Mouse (Mus musculus) embryonic facial prominence, embryonic 15.5 days (tissue): ENCODE measurements around the gene Nmi. TPM values are rescaled to one million over a fixed set of nuclear protein-coding genes. Genes with fewer than 3 reads are reported as not detected.
"Not testable (repeated sequence)": the region's sequence is repeated elsewhere in the genome, so short reads cannot be mapped to it uniquely, and the experiment has no call there.

Experiments used
- ATAC-seq: fragments of 200-750 bp; cut with Nextera tagmentation; 2 replicates; pipeline ENCODE4 v1.8.0; 2017; ENCODE audit warnings: low read depth, moderate TSS enrichment; ENCODE audit not compliant: insufficient number of reproducible peaks, low FRiP score, low TSS enrichment
- H3K27ac ChIP-seq: fragments of 300-500 bp; sonication (generic); replicated peaks from 2 replicates; pipeline ENCODE4 v1.5.1; 2015; ENCODE audit warnings: mild to moderate bottlenecking, inconsistent platforms
- H3K27me3 ChIP-seq: fragments of 300-500 bp; sonication (generic); 2 replicates; pipeline ENCODE4 v1.6.1; 2015; ENCODE audit warnings: inconsistent platforms
- H3K36me3 ChIP-seq: fragments of 300-500 bp; sonication (generic); 2 replicates; pipeline ENCODE4 v1.6.1; 2015; ENCODE audit warnings: mild to moderate bottlenecking, inconsistent platforms
- H3K4me1 ChIP-seq: fragments of 300-500 bp; sonication (generic); 2 replicates; pipeline ENCODE4 v1.6.1; 2015; ENCODE audit warnings: inconsistent platforms
- H3K4me2 ChIP-seq: fragments of 300-500 bp; sonication (generic); replicated peaks from 2 replicates; pipeline ENCODE4 v1.6.1; 2015; ENCODE audit warnings: mild to moderate bottlenecking, inconsistent platforms
- H3K4me3 ChIP-seq: fragments of 300-500 bp; sonication (generic); replicated peaks from 2 replicates; pipeline ENCODE4 v1.5.1; 2015; ENCODE audit warnings: mild to moderate bottlenecking, inconsistent platforms
- H3K9ac ChIP-seq: fragments of 300-500 bp; sonication (generic); 2 replicates; pipeline ENCODE4 v1.6.1; 2015; ENCODE audit warnings: inconsistent platforms
- H3K9me3 ChIP-seq: fragments of 300-500 bp; sonication (generic); replicated peaks from 2 replicates; pipeline ENCODE4 v1.6.1; 2016; ENCODE audit warnings: inconsistent platforms
- WGBS: fragments of 180-500 bp; shearing (Covaris S2); methylation state at CpG from one replicate; pipeline ENCODE4 v1.1.7; 2015; 5-methylcytosine and 5-hydroxymethylcytosine counted together
- polyA plus RNA-seq: library from polyadenylated mRNA; unstranded; fragments of >200 nt; fragmentation: Nextera tagmentation; extraction: Ambion mirVana; gene quantifications from 2 replicates; pipeline ENCODE4 v1.2.1, GENCODE M21; 2015

The Nmi gene
- 14.2 and 16.0 TPM in 2 replicates for polyA plus RNA-seq

DNA sequence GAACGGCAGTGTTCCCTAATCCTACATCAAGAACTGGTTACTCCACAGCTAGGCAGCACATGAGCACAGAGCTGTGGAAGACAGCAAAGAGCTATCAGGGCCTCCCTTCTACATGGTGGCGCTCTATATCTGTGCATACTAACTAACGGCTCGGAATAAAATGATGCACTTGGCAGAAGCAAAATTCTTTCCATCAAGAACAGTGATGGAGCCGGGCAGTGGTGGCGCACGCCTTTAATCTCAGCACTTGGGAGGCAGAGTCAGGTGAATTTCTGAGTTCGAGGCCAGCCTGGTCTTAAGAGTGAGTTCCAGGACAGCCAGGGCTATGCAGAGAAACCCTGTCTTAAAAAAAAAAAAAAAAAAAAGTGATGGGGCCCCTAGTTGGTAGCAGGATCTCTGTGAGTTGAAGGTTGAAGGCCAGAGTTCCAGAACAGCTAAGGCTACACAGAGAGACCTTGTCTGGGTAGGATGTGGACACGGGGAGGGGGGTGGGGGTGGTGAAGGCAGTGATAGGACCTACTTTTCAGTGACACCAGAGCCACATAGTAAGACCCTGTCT lies at the start of gene Nmi:
Gene Nmi (minus strand): TSS at position 85 of the 559 bp plus-strand sequence.
- H3K4me3 ChIP-seq: peak within 1 kb of the TSS; percentile 70
- peak within 1 kb of the TSS; percentile 63 for H3K9ac ChIP-seq
- H3K36me3 ChIP-seq: no peaks in the 10 kb centered on the region
- 57% methylated on average over 9 of the region's 9 CpGs for WGBS
- H3K27ac ChIP-seq: peak within 1 kb of the TSS; percentile 90
- H3K4me1 ChIP-seq: peaks cover 5% of the 10 kb centered on the region; the same call in 1 of the 2 replicates
- H3K9me3 ChIP-seq: no peaks in the 10 kb centered on the region
- H3K27me3 ChIP-seq: no peaks in the 10 kb centered on the region
- peak within 1 kb of the TSS; percentile 66 for H3K4me2 ChIP-seq
- ATAC-seq: no peak

DNA sequence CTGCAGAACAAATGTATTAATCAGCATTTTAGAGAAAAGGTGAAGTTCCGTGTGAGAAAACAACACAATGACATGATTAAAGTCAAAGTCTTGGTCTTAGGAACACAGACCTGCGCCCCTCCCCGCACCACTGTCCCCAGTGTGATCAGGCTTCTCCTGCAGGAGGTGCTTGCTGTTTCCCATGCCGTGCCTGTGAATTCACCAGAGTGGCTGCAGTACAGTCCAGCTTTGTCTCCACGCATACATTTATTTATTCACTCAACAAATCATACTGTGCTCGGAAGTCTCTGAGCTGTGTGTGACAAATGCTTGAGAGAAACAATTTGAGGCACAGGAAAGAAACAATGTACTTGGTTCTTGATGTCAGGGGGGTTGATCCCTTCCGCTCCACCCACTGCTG lies 43.1 kb upstream of the Nmi start:
- Histone ChIP-seq H3K4me3 (no peak overlapping the region), H3K9me3 (no peaks in the 10 kb centered on the region), H3K9ac (no peak overlapping the region), H3K27me3 (no peaks in the 10 kb centered on the region), H3K4me1 (no peaks in the 10 kb centered on the region), H3K36me3 (no peaks in the 10 kb centered on the region), H3K27ac (no peak overlapping the region), H3K4me2 (no peak overlapping the region)
- ATAC-seq: no peak
- 42% methylated on average over 7 of the region's 7 CpGs for whole genome bisulfite sequencing

DNA sequence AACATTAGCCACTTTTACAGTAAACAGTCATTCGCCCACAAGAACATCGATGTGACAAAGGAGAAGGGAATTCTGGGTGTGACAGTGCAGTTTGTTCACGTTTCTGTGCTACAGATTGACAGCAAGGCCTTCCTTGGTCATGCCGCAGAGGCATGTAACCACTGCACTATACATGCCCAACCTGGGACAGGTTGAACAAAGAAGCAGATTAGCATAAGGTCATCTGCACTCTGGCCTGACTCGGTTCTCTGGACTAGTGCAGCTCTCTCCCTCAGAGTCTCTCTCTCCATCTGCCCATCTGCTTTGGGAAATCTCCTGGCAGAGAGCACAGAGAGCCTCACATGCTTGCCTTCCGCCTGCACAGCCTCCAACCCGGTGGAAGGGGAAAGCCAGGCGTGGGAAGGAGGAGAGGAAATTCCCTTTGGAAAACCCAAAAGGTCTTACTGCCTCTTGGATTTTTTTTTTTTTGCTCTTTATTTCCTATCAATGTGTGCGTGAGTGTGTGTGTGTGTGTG lies 40.1 kb upstream of the Nmi start:
- Histone ChIP-seq H3K27ac (no peak overlapping the region), H3K27me3 (no peaks in the 10 kb centered on the region), H3K4me1 (no peaks in the 10 kb centered on the region), H3K4me3 (no peak overlapping the region), H3K9me3 (no peaks in the 10 kb centered on the region), H3K9ac (no peak overlapping the region), H3K4me2 (no peak overlapping the region), H3K36me3 (no peaks in the 10 kb centered on the region)
- 56% methylated on average over 9 of the region's 9 CpGs for WGBS
- no peak for ATAC-seq

DNA sequence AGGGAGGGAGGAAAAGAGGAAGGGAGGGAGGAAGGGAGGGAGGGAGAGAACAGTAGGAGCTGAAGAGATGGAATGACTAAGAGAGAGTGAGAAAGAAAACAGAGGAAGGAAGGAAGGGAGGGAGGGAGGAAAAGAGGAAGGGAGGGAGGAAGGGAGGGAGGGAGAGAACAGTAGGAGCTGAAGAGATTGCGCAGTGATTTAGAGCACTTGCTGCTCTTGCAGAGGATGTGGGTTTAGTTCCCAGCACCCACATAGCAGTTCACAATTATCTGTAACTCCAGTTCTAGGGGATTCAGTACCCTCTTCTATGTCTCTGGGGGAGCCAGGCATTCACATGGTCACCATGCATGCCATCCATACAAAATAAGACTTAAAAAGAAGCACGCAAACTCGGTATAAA lies 38.5 kb upstream of the Nmi start:
- not testable (repeated sequence) for H3K36me3 ChIP-seq
- WGBS: 84% methylated on average over 3 of the region's 3 CpGs

DNA sequence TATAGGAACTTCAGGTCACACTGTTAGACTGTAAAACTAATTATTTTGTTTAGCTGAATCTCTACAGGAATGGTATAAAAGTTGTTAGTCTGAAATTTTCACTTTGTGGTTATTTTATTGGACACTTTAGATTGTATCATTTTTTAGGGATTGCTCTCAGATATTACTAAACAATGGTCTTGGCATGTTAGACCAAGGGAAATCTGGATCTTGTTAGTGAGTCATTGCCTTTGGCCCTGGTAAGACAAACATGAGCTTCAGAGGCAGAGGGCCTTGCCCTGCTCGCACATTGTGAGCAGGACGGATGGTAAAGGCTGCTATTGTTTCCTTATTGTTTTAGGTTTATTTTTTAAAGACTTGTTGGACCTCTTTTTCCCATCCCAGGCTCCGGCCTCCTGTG lies 33.1 kb upstream of the Nmi start:
- Histone ChIP-seq H3K27me3 (no peaks in the 10 kb centered on the region), H3K36me3 (no peaks in the 10 kb centered on the region), H3K27ac (peak overlapping the region; percentile 8; the same call in 1 of the 2 replicates), H3K9me3 (no peaks in the 10 kb centered on the region), H3K4me3 (no peak overlapping the region), H3K4me2 (no peak overlapping the region), H3K9ac (no peak overlapping the region), H3K4me1 (peaks cover 9% of the 10 kb centered on the region; the same call in 1 of the 2 replicates)
- 27% methylated on average over 3 of the region's 3 CpGs for WGBS
- ATAC-seq: no peak

More for the DNA sequence above, 38.5 kb upstream of the Nmi start:
- not testable (repeated sequence) for ATAC-seq, H3K27me3 ChIP-seq, H3K9me3 ChIP-seq, H3K27ac ChIP-seq, H3K9ac ChIP-seq, H3K4me2 ChIP-seq, H3K4me3 ChIP-seq, H3K4me1 ChIP-seq

DNA sequence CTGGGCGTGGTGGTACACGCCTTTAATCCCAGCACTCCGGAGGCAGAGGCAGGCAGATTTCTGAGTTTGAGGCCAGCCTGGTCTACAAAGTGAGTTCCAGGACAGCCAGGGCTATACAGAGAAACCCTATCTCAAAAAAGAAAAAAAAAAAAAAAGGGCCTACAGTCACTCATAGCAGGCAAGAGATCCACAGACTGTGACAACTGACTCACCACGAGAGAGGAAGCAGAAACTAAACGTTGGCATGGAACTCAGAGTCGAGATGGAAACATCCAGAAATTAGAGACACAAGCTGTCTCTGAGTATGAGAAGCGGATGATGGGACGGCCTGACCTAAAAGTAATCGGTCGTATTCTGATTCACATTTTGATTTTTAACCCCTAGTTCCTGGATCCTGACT lies 29.0 kb upstream of the Nmi start:
- H3K9me3 ChIP-seq, H3K4me2 ChIP-seq, H3K4me1 ChIP-seq, ATAC-seq, H3K9ac ChIP-seq, H3K4me3 ChIP-seq, H3K27ac ChIP-seq, H3K27me3 ChIP-seq, H3K36me3 ChIP-seq: not testable (repeated sequence)
- WGBS: 90% methylated on average over 10 of the region's 10 CpGs

DNA sequence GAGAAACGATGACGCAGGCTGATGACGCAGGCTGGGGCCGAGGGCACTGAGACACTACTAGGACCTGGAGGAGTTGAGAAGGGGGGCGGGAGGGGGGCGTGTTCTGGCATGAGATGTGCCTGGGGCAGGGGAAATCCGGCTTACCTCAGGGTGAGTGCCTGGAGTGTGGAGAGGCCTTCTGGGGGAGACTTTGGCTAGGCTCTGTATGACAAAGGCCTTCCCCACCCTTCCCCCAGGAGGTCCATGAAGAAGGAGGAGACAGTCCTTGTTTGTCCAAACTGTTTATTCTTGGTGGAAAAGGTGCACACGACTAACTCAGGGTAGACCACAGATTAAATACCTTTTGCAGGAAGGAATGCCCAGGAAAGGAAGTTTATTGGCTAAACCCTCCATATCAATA lies 28.2 kb upstream of the Nmi start:
- no peaks in the 10 kb centered on the region for H3K36me3 ChIP-seq
- 83% methylated on average over 8 of the region's 8 CpGs for WGBS
- H3K9me3 ChIP-seq: no peaks in the 10 kb centered on the region
- H3K27me3 ChIP-seq: no peaks in the 10 kb centered on the region
- no peak overlapping the region for H3K27ac ChIP-seq
- no peak overlapping the region for H3K4me2 ChIP-seq
- no peak overlapping the region for H3K9ac ChIP-seq
- ATAC-seq: no peak
- no peak overlapping the region for H3K4me3 ChIP-seq
- peaks cover 4% of the 10 kb centered on the region; the same call in 1 of the 2 replicates for H3K4me1 ChIP-seq

DNA sequence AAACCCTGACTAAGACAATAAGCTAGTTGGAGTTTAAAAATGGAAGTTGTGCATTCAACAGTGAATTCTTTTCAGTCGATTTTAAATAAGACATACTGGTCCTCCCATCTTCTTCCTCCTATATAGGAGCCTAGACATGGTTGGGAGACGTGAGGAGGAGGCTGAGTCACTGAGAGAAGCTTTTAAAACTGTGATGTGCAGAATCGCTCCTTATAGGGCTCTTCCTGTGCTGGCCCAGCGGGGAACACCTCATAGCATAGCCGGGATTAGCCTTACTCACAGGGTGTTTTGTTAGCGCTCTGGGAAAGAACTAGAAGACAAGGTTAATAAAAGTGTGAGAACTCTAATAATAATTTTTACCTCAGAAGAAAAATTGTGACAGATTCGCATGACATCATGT lies 26.7 kb upstream of the Nmi start:
- H3K4me1 ChIP-seq: 0 out of 2 replicates have a peak, but pooled peaks cover under 1% of the 10 kb centered on the region
- WGBS: 63% methylated on average over 7 of the region's 7 CpGs
- no peaks in the 10 kb centered on the region for H3K9me3 ChIP-seq
- no peak overlapping the region for H3K27ac ChIP-seq
- H3K4me3 ChIP-seq: no peak overlapping the region
- H3K9ac ChIP-seq: no peak overlapping the region
- no peak overlapping the region for H3K4me2 ChIP-seq
- H3K27me3 ChIP-seq: no peaks in the 10 kb centered on the region
- no peaks in the 10 kb centered on the region for H3K36me3 ChIP-seq
- no peak for ATAC-seq

DNA sequence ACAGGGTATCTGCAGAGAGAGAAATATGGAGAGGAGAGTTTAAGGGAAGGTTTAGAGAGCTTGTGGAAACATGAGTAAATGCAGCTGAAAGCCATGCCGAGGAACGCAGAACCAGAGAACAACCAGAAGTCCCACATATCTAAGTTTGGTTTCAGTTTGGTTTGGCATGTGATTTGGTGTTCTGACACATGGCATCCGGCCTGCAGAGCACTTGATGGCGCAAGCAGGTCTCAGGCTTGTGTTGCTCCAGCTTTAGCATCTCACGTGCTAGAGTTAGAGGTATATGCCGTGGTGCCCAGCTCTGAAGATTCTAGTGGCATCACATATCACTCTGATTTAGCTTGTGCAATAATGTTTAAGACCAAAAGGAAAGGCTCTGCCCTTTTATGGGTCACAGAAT lies 18.2 kb upstream of the Nmi start:
- Histone ChIP-seq H3K4me2 (no peak overlapping the region), H3K9ac (no peak overlapping the region), H3K27me3 (no peaks in the 10 kb centered on the region), H3K4me3 (no peak overlapping the region), H3K36me3 (no peaks in the 10 kb centered on the region), H3K27ac (no peak overlapping the region), H3K9me3 (no peaks in the 10 kb centered on the region), H3K4me1 (no peaks in the 10 kb centered on the region)
- no peak for ATAC-seq
- WGBS: 86% methylated on average over 6 of the region's 6 CpGs

DNA sequence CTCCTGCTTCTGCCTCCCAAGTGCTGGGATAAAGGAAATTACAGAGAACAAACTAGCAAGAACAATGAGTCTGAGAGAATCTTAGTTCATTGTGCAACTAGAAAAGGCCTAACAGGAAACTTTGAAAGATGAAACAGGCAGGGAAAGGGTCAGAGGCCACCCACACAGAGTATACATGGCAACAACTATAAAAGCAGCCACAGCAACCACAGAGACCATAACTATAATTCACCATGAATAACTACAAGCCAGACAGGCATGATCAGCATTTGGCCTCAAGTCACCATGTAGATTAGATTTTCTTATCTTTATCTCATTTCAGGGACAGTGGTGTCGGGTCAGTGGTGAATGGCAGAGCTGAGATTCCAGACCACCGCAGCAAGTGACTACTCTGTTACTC lies 16.3 kb upstream of the Nmi start:
- Histone ChIP-seq H3K36me3 (no peaks in the 10 kb centered on the region), H3K4me2 (no peak overlapping the region), H3K4me3 (no peak overlapping the region), H3K27me3 (no peaks in the 10 kb centered on the region), H3K4me1 (no peaks in the 10 kb centered on the region), H3K9me3 (no peaks in the 10 kb centered on the region), H3K27ac (no peak overlapping the region), H3K9ac (no peak overlapping the region)
- WGBS: 61% methylated on average over 2 of the region's 2 CpGs
- ATAC-seq: no peak

DNA sequence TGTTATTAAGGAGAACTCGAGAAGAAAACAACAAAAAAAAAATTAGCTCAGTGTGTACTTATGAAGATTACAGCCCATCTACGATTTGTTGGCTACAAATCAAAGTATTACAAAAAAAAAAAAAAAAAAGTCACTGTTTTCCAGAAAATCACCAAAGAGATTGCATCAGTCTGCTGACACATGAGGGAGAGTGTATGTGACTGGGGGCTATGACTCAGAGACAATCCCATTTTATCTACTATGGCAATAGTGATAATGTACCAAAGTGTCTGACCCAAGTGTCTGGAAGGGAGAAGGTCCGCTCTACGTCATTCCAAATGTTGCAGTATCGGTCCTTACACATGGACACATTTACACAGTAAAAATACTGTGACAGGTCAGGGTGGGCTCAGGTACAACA lies 13.4 kb upstream of the Nmi start:
- no peaks in the 10 kb centered on the region for H3K36me3 ChIP-seq
- ATAC-seq: no peak
- H3K9me3 ChIP-seq: no peaks in the 10 kb centered on the region
- no peak overlapping the region for H3K9ac ChIP-seq
- WGBS: 78% methylated on average over 5 of the region's 5 CpGs
- H3K27ac ChIP-seq: no peak overlapping the region
- H3K4me3 ChIP-seq: no peak overlapping the region
- H3K27me3 ChIP-seq: no peaks in the 10 kb centered on the region
- peaks cover 4% of the 10 kb centered on the region for H3K4me1 ChIP-seq
- no peak overlapping the region for H3K4me2 ChIP-seq

DNA sequence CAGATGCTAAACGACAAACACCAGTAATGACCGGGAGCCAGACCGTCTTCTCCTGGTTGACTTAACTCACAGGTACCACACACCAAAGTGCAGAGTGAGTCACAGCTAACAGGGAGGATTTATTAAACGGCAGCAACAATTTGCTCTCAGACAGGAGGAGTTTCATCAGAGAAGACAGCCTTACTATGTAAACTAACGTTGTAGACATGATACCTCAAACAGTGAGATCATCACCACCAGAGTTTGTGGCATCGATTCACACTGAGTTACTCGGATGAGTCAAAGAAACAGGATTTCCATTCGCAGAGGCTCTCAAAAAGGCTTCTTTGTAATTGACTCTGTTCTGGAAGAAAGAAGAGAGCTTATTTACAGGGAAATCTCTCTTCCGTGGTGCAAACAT lies 12.9 kb upstream of the Nmi start:
- WGBS: 52% methylated on average over 9 of the region's 9 CpGs
- Histone ChIP-seq H3K36me3 (no peaks in the 10 kb centered on the region), H3K4me3 (no peak overlapping the region), H3K27me3 (no peaks in the 10 kb centered on the region), H3K4me1 (peaks cover 4% of the 10 kb centered on the region), H3K27ac (no peak overlapping the region), H3K4me2 (no peak overlapping the region), H3K9ac (no peak overlapping the region), H3K9me3 (no peaks in the 10 kb centered on the region)
- ATAC-seq: no peak
